Mouse (Mus musculus) MEL (cell line): Measurements from ENCODE around the gene Atp6v1g1. TPM values are rescaled to one million over a fixed set of nuclear protein-coding genes. Genes with fewer than 3 reads are reported as not detected.

Source experiments
- DNase-seq: peaks from one replicate; pipeline ENCODE4 v3.0.0; 2011; ENCODE audit warnings: low read depth, low spot score
- H3K27ac ChIP-seq: 2 replicates; pipeline ENCODE4 v1.5.1; 2012; ENCODE audit warnings: low read depth, mild to moderate bottlenecking, control low read depth, low read length, moderate library complexity; ENCODE audit not compliant: control insufficient read depth
- H3K27me3 ChIP-seq, 2 experiments: fragments of 150-350 bp in 1 of 2; sonication (generic) in 1 of 2; 2 replicates each; pipeline ENCODE4 v1.6.1; 2012; ENCODE audit warnings: low read length in 2 of 2, mild to moderate bottlenecking in 2 of 2, improper control_type of control experiment in 1 of 2, moderate library complexity in 1 of 2; ENCODE audit not compliant: insufficient read depth in 2 of 2, control insufficient read depth in 1 of 2
- H3K36me3 ChIP-seq, 2 experiments: 2 replicates each; pipeline ENCODE4 v1.6.1; 2012 to 2014; ENCODE audit warnings: low read length in 2 of 2, improper control_type of control experiment in 1 of 2, inconsistent platforms in 1 of 2, mild to moderate bottlenecking in 1 of 2; ENCODE audit not compliant: insufficient read depth in 2 of 2, control insufficient read depth in 1 of 2
- H3K4me1 ChIP-seq, 2 experiments: fragments of 150-350 bp in 1 of 2; sonication (generic) in 1 of 2; 2 replicates each; pipeline ENCODE4 v1.6.1; 2012; ENCODE audit warnings: low read length in 2 of 2, improper control_type of control experiment in 1 of 2, mild to moderate bottlenecking in 1 of 2; ENCODE audit not compliant: insufficient read depth in 2 of 2, control insufficient read depth in 1 of 2
- H3K4me3 ChIP-seq, 2 experiments: fragments of 150-350 bp in 1 of 2; sonication (generic) in 1 of 2; 2 replicates each; pipeline ENCODE4 v1.5.1; 2012; ENCODE audit warnings: low read depth in 2 of 2, low read length in 2 of 2, mild to moderate bottlenecking in 2 of 2, moderate library complexity in 2 of 2, control low read depth in 1 of 2, improper control_type of control experiment in 1 of 2; ENCODE audit not compliant: control insufficient read depth in 1 of 2, insufficient read depth in 1 of 2
- H3K79me2 ChIP-seq: 2 replicates; pipeline ENCODE4 v1.6.1; 2012; ENCODE audit warnings: mild to moderate bottlenecking, low read length, moderate library complexity; ENCODE audit not compliant: control insufficient read depth, poor library complexity, insufficient read depth
- H3K9ac ChIP-seq: 2 replicates; pipeline ENCODE4 v1.6.1; 2012; ENCODE audit warnings: low read depth, mild to moderate bottlenecking, control low read depth, low read length, moderate library complexity; ENCODE audit not compliant: control insufficient read depth, poor library complexity, severe bottlenecking
- H3K9me3 ChIP-seq: fragments of 150-350 bp; sonication (generic); replicated peaks from 2 replicates; pipeline ENCODE4 v1.6.1; 2012; ENCODE audit warnings: mild to moderate bottlenecking, low read length, improper control_type of control experiment, moderate library complexity; ENCODE audit not compliant: insufficient read depth
- CHD2 ChIP-seq: IDR thresholded peaks from 2 replicates; pipeline ENCODE4 v1.6.1; 2011; ENCODE audit warnings: low read length, improper control_type of control experiment
- CTCF ChIP-seq, 3 experiments: IDR thresholded peaks in 2 of 3; conservative IDR thresholded peaks in 1 of 3; 2 replicates each; pipeline ENCODE4 v1.5.1; 2011 to 2012; ENCODE audit warnings: low read length in 3 of 3, low read depth in 2 of 3, mild to moderate bottlenecking in 2 of 3, improper control_type of control experiment in 1 of 3, inconsistent platforms in 1 of 3, mixed read lengths in 1 of 3, moderate library complexity in 1 of 3; ENCODE audit not compliant: control insufficient read depth in 1 of 3, insufficient read depth in 1 of 3, poor library complexity in 1 of 3, severe bottlenecking in 1 of 3
- E2F4 ChIP-seq: IDR thresholded peaks from 2 replicates; pipeline ENCODE4 v1.6.1; 2011; ENCODE audit warnings: low read depth, low read length, improper control_type of control experiment, borderline replicate concordance
- ELF1 ChIP-seq: IDR thresholded peaks from 2 replicates; pipeline ENCODE4 v1.6.1; 2014; ENCODE audit warnings: low read depth, mild to moderate bottlenecking, inconsistent platforms, low read length, improper control_type of control experiment, moderate library complexity
- EP300 ChIP-seq, 2 experiments: IDR thresholded peaks; 2 replicates each; pipeline ENCODE4 v1.6.1; 2011; ENCODE audit warnings: improper control_type of control experiment in 2 of 2, low read length in 2 of 2, low read depth in 1 of 2, mild to moderate bottlenecking in 1 of 2
- GABPA ChIP-seq: IDR thresholded peaks from 2 replicates; pipeline ENCODE4 v1.6.1; 2012; ENCODE audit warnings: low read depth, mild to moderate bottlenecking, inconsistent platforms, low read length, improper control_type of control experiment, moderate library complexity
- GATA1 ChIP-seq: IDR thresholded peaks from 2 replicates; pipeline ENCODE4 v1.6.1; 2011; ENCODE audit warnings: low read depth, low read length, improper control_type of control experiment
- HCFC1 ChIP-seq: IDR thresholded peaks from 2 replicates; pipeline ENCODE4 v1.6.1; 2012; ENCODE audit warnings: low read depth, mild to moderate bottlenecking, inconsistent platforms, low read length, improper control_type of control experiment, moderate library complexity
- JUND ChIP-seq: IDR thresholded peaks from 2 replicates; pipeline ENCODE4 v1.6.1; 2011; ENCODE audit warnings: low read depth, mild to moderate bottlenecking, improper control_type of control experiment, low read length
- KAT2A ChIP-seq: conservative IDR thresholded peaks from 2 replicates; pipeline ENCODE4 v1.6.1; 2012; ENCODE audit warnings: low read depth, low read length, improper control_type of control experiment, inconsistent platforms
- MAX ChIP-seq: IDR thresholded peaks from 2 replicates; pipeline ENCODE4 v1.6.1; 2011; ENCODE audit warnings: low read length, improper control_type of control experiment
- MAZ ChIP-seq: IDR thresholded peaks from 2 replicates; pipeline ENCODE4 v1.6.1; 2012; ENCODE audit warnings: low read depth, mild to moderate bottlenecking, inconsistent platforms, low read length, improper control_type of control experiment
- MEF2A ChIP-seq: IDR thresholded peaks from 2 replicates; pipeline ENCODE4 v1.6.1; 2014; ENCODE audit warnings: low read depth, mild to moderate bottlenecking, inconsistent platforms, low read length, improper control_type of control experiment; ENCODE audit not compliant: poor library complexity, insufficient replicate concordance, severe bottlenecking; ENCODE audit errors: extremely low read depth
- MXI1 ChIP-seq: IDR thresholded peaks from 2 replicates; pipeline ENCODE4 v1.6.1; 2011; ENCODE audit warnings: mild to moderate bottlenecking, low read depth, low read length, improper control_type of control experiment
- NELFE ChIP-seq: IDR thresholded peaks from 2 replicates; pipeline ENCODE4 v1.6.1; 2011; ENCODE audit warnings: low read depth, low read length, improper control_type of control experiment
- POLR2AphosphoS2 ChIP-seq: IDR thresholded peaks from 2 replicates; pipeline ENCODE4 v1.6.1; 2011; ENCODE audit warnings: low read length, improper control_type of control experiment
- POLR2AphosphoS5 ChIP-seq: IDR thresholded peaks from 2 replicates; pipeline ENCODE4 v1.6.1; 2012; ENCODE audit warnings: low read depth, borderline replicate concordance, mild to moderate bottlenecking, inconsistent platforms, low read length, moderate library complexity, mixed read lengths
- RCOR1 ChIP-seq: IDR thresholded peaks from 2 replicates; pipeline ENCODE4 v1.6.1; 2012; ENCODE audit warnings: low read depth, mild to moderate bottlenecking, inconsistent platforms, low read length, improper control_type of control experiment
- SIN3A ChIP-seq: IDR thresholded peaks from 2 replicates; pipeline ENCODE4 v1.6.1; 2012; ENCODE audit warnings: low read length, improper control_type of control experiment, inconsistent platforms
- TAL1 ChIP-seq: IDR thresholded peaks from 2 replicates; pipeline ENCODE4 v1.6.1; 2012; ENCODE audit warnings: mild to moderate bottlenecking, inconsistent platforms, low read length, moderate library complexity, mixed read lengths
- TBP ChIP-seq: IDR thresholded peaks from 2 replicates; pipeline ENCODE4 v1.8.0; 2011; ENCODE audit warnings: low read depth, low read length, improper control_type of control experiment
- TCF12 ChIP-seq: IDR thresholded peaks from 2 replicates; pipeline ENCODE4 v1.6.1; 2014; ENCODE audit warnings: low read depth, mild to moderate bottlenecking, inconsistent platforms, low read length, improper control_type of control experiment, moderate library complexity
- UBTF ChIP-seq: IDR thresholded peaks from 2 replicates; pipeline ENCODE4 v1.6.1; 2012; ENCODE audit warnings: low read depth, mild to moderate bottlenecking, inconsistent platforms, low read length, improper control_type of control experiment, moderate library complexity, borderline replicate concordance; ENCODE audit not compliant: insufficient read depth
- USF2 ChIP-seq, 2 experiments: IDR thresholded peaks; 2 replicates each; pipeline ENCODE4 v1.6.1; 2011 to 2012; ENCODE audit warnings: improper control_type of control experiment in 2 of 2, low read length in 2 of 2, borderline replicate concordance in 1 of 2, inconsistent platforms in 1 of 2, low read depth in 1 of 2, mild to moderate bottlenecking in 1 of 2; ENCODE audit not compliant: insufficient read depth in 1 of 2
- ZMIZ1 ChIP-seq: IDR thresholded peaks from 2 replicates; pipeline ENCODE4 v1.6.1; 2012; ENCODE audit warnings: low read depth, mild to moderate bottlenecking, inconsistent platforms, low read length, improper control_type of control experiment, moderate library complexity
- ZNF384 ChIP-seq: IDR thresholded peaks from 2 replicates; pipeline ENCODE4 v1.6.1; 2012; ENCODE audit warnings: low read depth, mild to moderate bottlenecking, inconsistent platforms, low read length, improper control_type of control experiment
- polyA plus RNA-seq, 2 experiments: library from polyadenylated mRNA; stranded (reverse) in 1 of 2; unstranded in 1 of 2; fragments of >175 nt in 1 of 2; fragments of >200 nt in 1 of 2; gene quantifications; 2 replicates each; pipeline versions ENCODE4 v1.2.1 to v1.2.4; 2012; ENCODE audit warnings: low replicate concordance in 2 of 2, low read depth in 1 of 2; ENCODE audit not compliant: insufficient read length in 2 of 2, insufficient read depth in 1 of 2, missing spikeins in 1 of 2
- total RNA-seq: library from RNA; depleted of rRNA; stranded (reverse); fragments of 300-350 nt; gene quantifications from 2 replicates; pipeline ENCODE4 v1.2.3, GENCODE M21; 2012

Gene Atp6v1g1
- total and polyA plus RNA-seq, 3 experiments = 122 to 164 TPM; not detected in 1

DNA sequence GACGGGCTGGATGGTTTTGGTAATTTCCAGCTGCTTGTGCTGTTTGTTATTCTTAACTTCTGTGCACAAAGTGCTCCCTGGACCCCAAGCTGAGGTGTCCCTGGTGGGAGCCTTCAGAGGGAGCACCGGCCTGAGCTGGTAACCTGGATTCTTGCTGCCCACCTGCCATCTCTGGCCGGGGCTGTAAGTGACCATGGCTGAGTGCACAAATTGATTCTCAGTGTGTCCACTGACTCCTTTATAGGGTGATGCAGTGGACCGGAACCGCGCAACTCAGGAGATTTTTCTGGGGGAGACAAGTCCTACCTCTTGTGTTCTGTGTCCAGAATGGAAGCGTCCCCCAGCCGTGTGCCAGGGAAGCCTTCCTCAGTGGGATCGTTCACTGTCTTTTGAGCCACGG is 40.6 kb downstream of the Atp6v1g1 start:
- Histone ChIP-seq H3K79me2 (no peaks in the 10 kb centered on the region), H3K4me1 (no peaks in the 10 kb centered on the region), H3K9ac (no peak overlapping the region), H3K9me3 (no peaks in the 10 kb centered on the region), H3K36me3 (no peaks in the 10 kb centered on the region), H3K4me3 (no peak overlapping the region), H3K27ac (no peak overlapping the region), H3K27me3 (no peaks in the 10 kb centered on the region)
- no peak for DNase-seq
- TF ChIP-seq ELF1 (no peak), GATA1 (no peak), HCFC1 (no peak), UBTF (no peak), TCF12 (no peak), GABPA (no peak), JUND (no peak), CHD2 (no peak), POLR2AphosphoS5 (no peak), MXI1 (no peak), MAX (no peak), ZNF384 (no peak)

DNA sequence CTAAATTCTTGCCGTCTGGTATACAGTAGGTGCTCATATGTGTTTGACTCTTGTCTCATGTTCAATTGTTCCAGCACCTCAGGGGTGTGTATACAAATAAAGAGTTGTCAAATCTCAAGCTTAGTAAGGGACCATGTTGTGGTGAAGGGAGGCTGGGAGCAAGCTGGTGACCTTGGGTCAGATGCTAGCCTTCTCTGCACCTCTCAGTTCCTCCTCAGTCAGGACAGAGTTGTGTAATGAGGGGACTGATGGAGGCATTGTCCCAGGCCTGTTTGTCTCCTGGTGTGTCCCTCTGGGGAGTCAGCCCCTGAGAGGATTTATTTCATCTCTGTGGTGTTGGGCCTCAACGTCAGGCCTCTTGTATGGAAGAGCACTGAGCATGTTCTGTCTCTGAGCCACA is 41.7 kb downstream of the Atp6v1g1 start:
- Histone ChIP-seq H3K4me3 (no peak overlapping the region), H3K27me3 (no peaks in the 10 kb centered on the region), H3K9me3 (no peaks in the 10 kb centered on the region), H3K4me1 (no peaks in the 10 kb centered on the region), H3K27ac (no peak overlapping the region), H3K36me3 (no peaks in the 10 kb centered on the region)
- no peak for DNase-seq
- TF ChIP-seq EP300 (IDR thresholded peaks at IDR 0.05; ENCODE audit: low read depth in 1 of 2, low read length in 2 of 2) = no peak
- no peak for TF ChIP-seq GATA1
- no peak for TF ChIP-seq MAX
- no peak for TF ChIP-seq UBTF
- no peak for TF ChIP-seq CTCF (IDR thresholded peaks at IDR 0.05 in 2 of 3, conservative IDR thresholded peaks at IDR 0.05 in 1 of 3; ENCODE audit: control insufficient read depth in 1 of 3, insufficient read depth in 1 of 3, low read depth in 2 of 3, low read length in 3 of 3, poor library complexity in 1 of 3, severe bottlenecking in 1 of 3)
- TF ChIP-seq E2F4 = no peak
- no peak for TF ChIP-seq POLR2AphosphoS5
- TF ChIP-seq SIN3A = no peak
- TF ChIP-seq RCOR1 = no peak
- no peak for TF ChIP-seq USF2 (IDR thresholded peaks at IDR 0.05; ENCODE audit: borderline replicate concordance in 1 of 2, insufficient read depth in 1 of 2, low read depth in 1 of 2, low read length in 2 of 2)
- TF ChIP-seq ZMIZ1 = no peak
- TF ChIP-seq POLR2AphosphoS2 = no peak
- no peak for TF ChIP-seq TBP
- TF ChIP-seq KAT2A = no peak
- TF ChIP-seq TAL1 = no peak
- no peak for TF ChIP-seq NELFE
- TF ChIP-seq MEF2A = no peak
- no peak for TF ChIP-seq MAZ
- TF ChIP-seq, all 39 proteins: peak for 0
- Histone ChIP-seq H3K9ac (no peak overlapping the region), H3K79me2 (no peaks in the 10 kb centered on the region)
